Mouse (Mus musculus) stomach, embryonic 14.5 days (tissue): ENCODE results near the gene Zbtb43. TPM values are rescaled to one million over a fixed set of nuclear protein-coding genes. Genes with fewer than 3 reads are reported as not detected.

Experiments
- ATAC-seq: fragments of 200-750 bp; cut with Nextera tagmentation; 2 replicates; pipeline ENCODE4 v1.8.0; 2017; ENCODE audit warnings: low read depth, moderate TSS enrichment; ENCODE audit not compliant: insufficient number of reproducible peaks, insufficient read depth, low FRiP score
- H3K27ac ChIP-seq: fragments of 300-500 bp; sonication (generic); 2 replicates; pipeline ENCODE4 v1.5.1; 2014; ENCODE audit warnings: mild to moderate bottlenecking, low read length, moderate library complexity, mixed read lengths
- H3K27me3 ChIP-seq: fragments of 300-500 bp; sonication (generic); 2 replicates; pipeline ENCODE4 v1.6.1; 2014; ENCODE audit warnings: low read length, control low read depth, mixed read lengths; ENCODE audit not compliant: control insufficient read depth, insufficient read depth
- H3K36me3 ChIP-seq: fragments of 300-500 bp; sonication (generic); 2 replicates; pipeline ENCODE4 v1.6.1; 2014; ENCODE audit warnings: mild to moderate bottlenecking, control low read depth, low read length, moderate library complexity, mixed read lengths; ENCODE audit not compliant: control insufficient read depth, insufficient read depth
- H3K4me1 ChIP-seq: fragments of 300-500 bp; sonication (generic); 2 replicates; pipeline ENCODE4 v1.6.1; 2014; ENCODE audit warnings: low read length, control low read depth, mixed read lengths; ENCODE audit not compliant: control insufficient read depth, insufficient read depth
- H3K4me2 ChIP-seq: fragments of 300-500 bp; sonication (generic); replicated peaks from 2 replicates; pipeline ENCODE4 v1.6.1; 2014; ENCODE audit warnings: low read depth, low read length, control low read depth
- H3K4me3 ChIP-seq: fragments of 300-500 bp; sonication (generic); 2 replicates; pipeline ENCODE4 v1.5.1; 2014; ENCODE audit warnings: low read depth, low read length, control low read depth
- H3K9ac ChIP-seq: fragments of 300-500 bp; sonication (generic); replicated peaks from 2 replicates; pipeline ENCODE4 v1.6.1; 2014; ENCODE audit warnings: low read depth, mild to moderate bottlenecking, control low read depth, low read length, moderate library complexity, mixed read lengths
- H3K9me3 ChIP-seq: fragments of 300-500 bp; sonication (generic); 2 replicates; pipeline ENCODE4 v1.6.1; 2016; ENCODE audit warnings: low read depth, low read length, control low read depth; ENCODE audit not compliant: control insufficient read depth
- WGBS: fragments of 180-500 bp; shearing (Covaris S2); extraction: QIAGEN DNeasy Blood & Tissue Kit; methylation state at CpG from one replicate; pipeline ENCODE4 v1.1.7; 2014; 5-methylcytosine and 5-hydroxymethylcytosine counted together
- polyA plus RNA-seq: library from polyadenylated mRNA; unstranded; fragments of >200 nt; fragmentation: Nextera tagmentation; extraction: Ambion mirVana; gene quantifications from 2 replicates; pipeline ENCODE4 v1.2.1, GENCODE M21; 2014

Gene Zbtb43
- polyA plus RNA-seq, 1 experiment from 2014 or later: 17.6 TPM

GRCm38 (mm10) chr2:33461066-33461465, 7.3 kb downstream of the Zbtb43 start:
- Histone ChIP-seq H3K27me3 (no peaks in the 10 kb centered on the region), H3K4me2 (no peak overlapping the region), H3K9ac (no peak overlapping the region), H3K27ac (no peak overlapping the region), H3K36me3 (peaks cover 22% of the 10 kb centered on the region), H3K4me3 (no peak overlapping the region), H3K4me1 (0 out of 2 replicates have a peak, but pooled peaks cover 3% of the 10 kb centered on the region), H3K9me3 (no peaks in the 10 kb centered on the region)
- ATAC-seq: no peak
- WGBS: 88% methylated on average over 1 of the region's 1 CpGs

- WGBS: 74% methylated on average over 4 of the region's 4 CpGs
Observed at GRCm38 (mm10) chr2:33459660-33460059, 8.7 kb downstream of the Zbtb43 start.

GRCm38 (mm10) chr2:33456696-33457095, 11.7 kb downstream of the Zbtb43 start:
- H3K27me3 ChIP-seq: no peaks in the 10 kb centered on the region
- H3K4me2 ChIP-seq: no peak overlapping the region
- H3K4me3 ChIP-seq: no peak overlapping the region
- no peak overlapping the region for H3K9ac ChIP-seq
- H3K4me1 ChIP-seq: no peaks in the 10 kb centered on the region
- no peak overlapping the region for H3K27ac ChIP-seq
- ATAC-seq: no peak
- peaks cover 38% of the 10 kb centered on the region for H3K36me3 ChIP-seq
- no peaks in the 10 kb centered on the region for H3K9me3 ChIP-seq
- 69% methylated on average over 3 of the region's 3 CpGs for WGBS

More at GRCm38 (mm10) chr2:33459660-33460059, 8.7 kb downstream of the Zbtb43 start:
- peaks cover 27% of the 10 kb centered on the region for H3K36me3 ChIP-seq
- H3K4me2 ChIP-seq: no peak overlapping the region
- H3K27me3 ChIP-seq: no peaks in the 10 kb centered on the region
- H3K9me3 ChIP-seq: no peaks in the 10 kb centered on the region
- H3K4me1 ChIP-seq: no peaks in the 10 kb centered on the region
- H3K4me3 ChIP-seq: no peak overlapping the region
- no peak overlapping the region for H3K27ac ChIP-seq
- no peak for ATAC-seq
- H3K9ac ChIP-seq: no peak overlapping the region

GRCm38 (mm10) chr2:33456242-33456641, 12.1 kb downstream of the Zbtb43 start:
- 89% methylated on average over 5 of the region's 5 CpGs for WGBS
- Histone ChIP-seq H3K9ac (no peak overlapping the region), H3K27ac (no peak overlapping the region), H3K27me3 (no peaks in the 10 kb centered on the region), H3K4me3 (no peak overlapping the region), H3K4me1 (no peaks in the 10 kb centered on the region), H3K4me2 (no peak overlapping the region), H3K9me3 (no peaks in the 10 kb centered on the region), H3K36me3 (peaks cover 39% of the 10 kb centered on the region)
- ATAC-seq: no peak

GRCm38 (mm10) chr2:33455350-33455749, 13.0 kb downstream of the Zbtb43 start:
- no peak overlapping the region for H3K4me2 ChIP-seq
- H3K27ac ChIP-seq: no peak overlapping the region
- H3K27me3 ChIP-seq: no peaks in the 10 kb centered on the region
- no peak overlapping the region for H3K4me3 ChIP-seq
- no peak overlapping the region for H3K9ac ChIP-seq
- H3K36me3 ChIP-seq: peaks cover 46% of the 10 kb centered on the region
- no peaks in the 10 kb centered on the region for H3K9me3 ChIP-seq
- no peaks in the 10 kb centered on the region for H3K4me1 ChIP-seq
- 79% methylated on average over 3 of the region's 3 CpGs for WGBS
- no peak for ATAC-seq

GRCm38 (mm10) chr2:33454816-33455215, 13.5 kb downstream of the Zbtb43 start:
- peaks cover 50% of the 10 kb centered on the region for H3K36me3 ChIP-seq

GRCm38 (mm10) chr2:33453476-33453875, 14.9 kb downstream of the Zbtb43 start:
- ATAC-seq: no peak
- Histone ChIP-seq H3K27me3 (no peaks in the 10 kb centered on the region), H3K27ac (no peak overlapping the region), H3K9ac (no peak overlapping the region), H3K9me3 (no peaks in the 10 kb centered on the region), H3K4me2 (no peak overlapping the region), H3K4me1 (no peaks in the 10 kb centered on the region), H3K36me3 (peaks cover 59% of the 10 kb centered on the region), H3K4me3 (no peak overlapping the region)
- WGBS: 91% methylated on average over 3 of the region's 3 CpGs

More at GRCm38 (mm10) chr2:33454816-33455215, 13.5 kb downstream of the Zbtb43 start:
- Histone ChIP-seq H3K4me2 (no peak overlapping the region), H3K27ac (no peak overlapping the region), H3K9me3 (no peaks in the 10 kb centered on the region), H3K27me3 (no peaks in the 10 kb centered on the region), H3K4me3 (no peak overlapping the region), H3K9ac (no peak overlapping the region), H3K4me1 (no peaks in the 10 kb centered on the region)
- WGBS: 89% methylated on average over 8 of the region's 8 CpGs
- ATAC-seq: no peak

GRCm38 (mm10) chr2:33452721-33453120, 15.6 kb downstream of the Zbtb43 start:
- ATAC-seq: no peak
- Histone ChIP-seq H3K4me1 (no peaks in the 10 kb centered on the region), H3K4me3 (no peak overlapping the region), H3K9ac (no peak overlapping the region), H3K27ac (no peak overlapping the region), H3K27me3 (no peaks in the 10 kb centered on the region), H3K36me3 (peaks cover 59% of the 10 kb centered on the region), H3K4me2 (no peak overlapping the region), H3K9me3 (no peaks in the 10 kb centered on the region)
- 89% methylated on average over 5 of the region's 5 CpGs for WGBS

GRCm38 (mm10) chr2:33452140-33452539, 16.2 kb downstream of the Zbtb43 start:
- H3K4me1 ChIP-seq: no peaks in the 10 kb centered on the region
- H3K9me3 ChIP-seq: no peaks in the 10 kb centered on the region
- no peak overlapping the region for H3K27ac ChIP-seq
- no peak overlapping the region for H3K9ac ChIP-seq
- H3K36me3 ChIP-seq: peaks cover 59% of the 10 kb centered on the region
- no peaks in the 10 kb centered on the region for H3K27me3 ChIP-seq
- ATAC-seq: no peak
- H3K4me3 ChIP-seq: no peak overlapping the region
- WGBS: 40% methylated on average over 4 of the region's 4 CpGs
- H3K4me2 ChIP-seq: no peak overlapping the region
